10 mouse cellular contexts compared by ENCODE assay signal in genomic region chr8:93599306-93599705, GRCm38 (mm10).
A peak's percentile ranks its signal among the peaks of the same experiment; 100 is the strongest.
DNase-seq lines count a peak whose midpoint lies in the region; ATAC-seq and TF ChIP-seq lines count a peak whose summit lies in the region.
"Had no signal": no experiment of that assay in that cellular context is flagged by ENCODE, and none has a peak within 500 bp of the region (broad histone marks: within the 10 kb centered on the region; RNA-seq: fewer than 3 reads in every experiment).

No protein-coding gene starts in this region.

- H3K4me3 ChIP-seq in layer of hippocampus, adult 2 months, result peak overlapping the region; percentile 27; the same call in 1 of the 2 replicates
- H3K4me3 ChIP-seq: limb, embryonic 12.5 days; megakaryocyte, embryonic 14.5 days had no signal

- DNase-seq in frontal cortex, postnatal 10 days (ENCODE audit: low spot score in 2 of 2), result no peak
- DNase-seq in layer of hippocampus, adult 2 months (ENCODE audit: low spot score in 2 of 2), result no peak
- DNase-seq in layer of hippocampus, adult 8-10 months (ENCODE audit: low spot score in 2 of 2), result no peak
- peak; percentile 16 for DNase-seq in retina, embryonic 14.5 days (ENCODE audit: low spot score)
- DNase-seq in retina, postnatal 1 day, result no peak
- no peak for DNase-seq in adrenal gland, adult 8-10 months

- TF ChIP-seq CTCF in layer of hippocampus, adult 2 months (conservative IDR thresholded peaks at IDR 0.05), result no peak

- peak overlapping the region; percentile 84 for H3K27ac ChIP-seq in layer of hippocampus, adult 2 months
- H3K27ac ChIP-seq: limb, embryonic 12.5 days had no signal

- peak; percentile 27; the same call in 1 of the 2 replicates for ATAC-seq in frontal cortex, adult (ENCODE audit: low TSS enrichment)
- ATAC-seq in activated CD4-positive, CD25-positive, alpha-beta regulatory T cell, adult 4 months, result no peak
